Mouse (Mus musculus): ENCODE measurements around the gene Tsc1.

Gene Tsc1

DNA sequence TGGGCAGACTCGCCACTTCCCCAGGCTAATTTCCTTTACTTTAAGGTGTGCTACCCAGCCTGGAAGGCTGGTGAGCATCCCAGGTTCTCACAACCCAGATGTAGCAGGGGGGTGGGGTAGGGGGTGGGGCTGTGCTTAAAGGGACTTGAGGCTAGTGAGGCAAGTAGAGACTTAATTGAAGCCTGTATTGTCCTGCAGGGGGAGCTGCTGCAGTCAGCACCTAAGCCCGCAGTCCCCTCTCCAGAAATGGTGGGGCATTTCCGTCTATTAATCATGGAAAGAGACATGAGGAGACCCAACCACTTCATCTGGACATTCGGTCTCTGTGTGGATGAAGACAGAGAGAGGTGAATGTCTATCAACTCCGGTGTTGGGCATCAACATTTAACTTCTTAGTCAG is 24.7 kb upstream of the Tsc1 start:
- DNase-seq (ENCODE audit: low read depth) = peak; percentile 55

DNA sequence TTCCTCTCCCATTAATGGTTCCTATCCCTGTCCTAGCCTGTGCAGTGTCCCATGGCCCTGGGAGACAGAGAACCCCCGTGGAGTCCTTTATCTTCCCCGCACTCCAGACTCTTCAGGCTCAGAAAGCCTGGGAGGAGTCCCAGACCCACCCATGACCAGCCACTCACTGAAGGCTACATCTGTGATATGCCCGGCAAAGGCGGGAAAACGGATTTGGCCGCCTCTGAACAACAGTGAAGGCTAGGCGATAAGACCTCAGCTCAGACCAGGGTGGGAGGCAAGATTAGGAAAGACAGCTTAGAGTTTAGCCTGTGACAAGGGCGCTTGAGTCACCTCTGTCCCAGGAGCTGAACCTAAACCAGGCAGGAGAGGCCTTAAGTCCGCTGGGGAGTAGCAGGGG is 24.2 kb upstream of the Tsc1 start:
- DNase-seq (ENCODE audit: low read depth) = no peak

DNA sequence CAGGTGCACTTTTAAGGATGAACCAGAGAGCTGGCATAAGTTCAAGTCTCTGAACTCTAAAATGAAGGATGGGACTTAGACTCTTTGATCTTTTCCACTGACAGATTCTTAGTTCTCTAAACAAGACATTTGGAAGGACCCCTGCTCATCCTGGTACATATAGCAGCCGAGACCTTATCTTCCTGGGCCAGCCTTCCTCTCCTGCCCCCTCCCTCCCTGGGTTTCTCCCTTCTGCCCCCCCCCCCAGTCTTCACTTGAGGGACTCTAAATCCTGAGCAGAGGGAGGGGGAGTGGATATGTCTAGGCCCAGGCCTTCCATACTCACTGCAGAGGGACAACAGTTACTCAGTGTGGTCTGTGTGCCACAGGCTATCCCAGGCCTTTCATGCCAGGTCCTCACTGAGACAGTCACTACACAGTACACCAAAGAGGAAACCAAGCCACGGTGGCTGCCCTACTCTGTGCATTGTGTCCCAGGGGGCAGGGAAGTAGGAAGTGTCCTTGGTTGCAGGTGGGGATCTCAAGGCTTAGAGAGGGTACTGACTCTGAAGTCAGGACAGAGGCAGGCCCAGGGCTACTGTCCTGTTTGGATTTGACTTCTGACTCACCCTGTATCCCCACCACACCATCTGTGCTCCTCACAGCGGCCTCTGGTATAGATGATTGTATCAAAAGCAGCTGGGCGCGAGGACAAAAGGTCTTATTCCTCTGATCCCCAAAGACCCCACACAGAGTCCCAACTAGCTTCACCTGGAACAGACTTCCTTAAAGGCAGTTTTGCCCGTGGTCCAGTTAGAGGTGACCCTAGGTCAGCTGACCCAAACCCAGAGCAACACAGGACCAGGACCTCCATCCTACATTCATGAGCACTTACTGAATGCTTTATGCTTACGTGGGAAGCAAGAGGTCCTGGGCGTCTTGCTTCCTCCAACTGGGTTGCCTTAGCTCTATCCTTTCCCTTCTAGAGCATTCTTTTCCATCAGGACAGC is 23.2 kb upstream of the Tsc1 start:
- peak; percentile 35 for DNase-seq (ENCODE audit: low read depth)

DNA sequence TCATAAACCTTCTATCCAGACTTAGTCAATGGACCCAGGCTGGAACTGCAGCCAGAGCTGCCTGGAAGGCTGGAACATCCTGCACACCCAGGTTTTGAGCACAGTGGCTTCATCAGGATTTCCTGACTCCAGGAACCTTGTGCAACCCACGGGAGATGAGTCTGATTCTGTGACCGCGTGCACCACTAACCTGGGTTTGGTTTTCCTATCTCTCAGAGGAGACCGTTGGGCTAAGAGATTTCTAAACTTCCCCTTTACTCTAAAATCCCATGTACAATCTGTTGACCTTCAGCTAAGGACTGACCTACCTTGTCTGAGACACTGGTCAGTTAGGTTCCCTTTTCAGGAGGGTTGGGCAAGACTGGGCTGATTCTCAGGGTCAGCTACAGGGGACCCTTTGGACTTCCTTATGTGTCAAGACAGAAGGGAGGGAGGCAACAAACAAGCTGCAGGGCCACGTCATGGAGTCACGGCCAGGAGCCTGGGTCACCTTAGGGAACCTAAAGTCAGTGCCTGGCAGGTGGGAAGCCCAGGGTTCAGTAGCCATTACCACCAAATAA is 22.2 kb upstream of the Tsc1 start:
- peak; percentile 89 for DNase-seq (ENCODE audit: low read depth)

DNA sequence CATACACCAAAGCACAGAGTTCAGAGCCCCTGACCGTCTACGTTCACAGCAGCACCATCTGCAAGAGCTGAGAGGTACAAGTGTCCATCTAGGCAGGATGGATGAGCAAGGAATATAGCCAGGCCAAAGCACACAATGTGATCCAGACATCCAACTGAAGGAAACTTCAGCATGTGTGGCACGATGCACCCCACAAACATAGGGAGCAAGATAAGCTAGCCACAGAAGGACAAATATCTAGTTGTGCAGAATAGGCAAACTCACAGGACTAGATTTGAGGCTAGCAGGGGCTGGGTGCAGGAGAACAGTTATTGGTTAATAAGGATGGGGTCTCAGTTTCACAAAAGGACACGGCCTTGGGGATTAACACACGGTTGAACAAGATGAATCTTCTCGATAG is 21.7 kb upstream of the Tsc1 start:
- DNase-seq (ENCODE audit: low read depth) = no peak

DNA sequence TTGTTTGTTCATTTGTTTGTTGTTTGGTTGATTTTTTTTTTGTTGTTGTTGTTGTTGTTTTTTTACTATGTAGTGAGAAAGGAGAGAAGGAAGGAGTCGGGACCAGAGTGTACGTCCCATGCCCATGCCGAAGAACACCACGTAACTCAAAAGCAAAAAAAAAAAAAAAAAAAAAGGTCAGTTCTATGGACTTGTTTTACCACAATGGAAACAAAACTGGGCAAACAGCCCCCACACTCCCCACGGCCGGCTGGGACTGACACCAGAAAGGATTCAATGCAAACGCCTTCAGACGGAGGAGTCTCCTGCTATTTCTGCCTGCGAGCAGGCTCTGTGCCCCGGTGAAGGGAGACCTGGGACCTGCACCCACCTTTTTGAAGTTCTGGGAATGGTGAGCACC is 20.5 kb upstream of the Tsc1 start:
- DNase-seq (ENCODE audit: low read depth) = no peak

DNA sequence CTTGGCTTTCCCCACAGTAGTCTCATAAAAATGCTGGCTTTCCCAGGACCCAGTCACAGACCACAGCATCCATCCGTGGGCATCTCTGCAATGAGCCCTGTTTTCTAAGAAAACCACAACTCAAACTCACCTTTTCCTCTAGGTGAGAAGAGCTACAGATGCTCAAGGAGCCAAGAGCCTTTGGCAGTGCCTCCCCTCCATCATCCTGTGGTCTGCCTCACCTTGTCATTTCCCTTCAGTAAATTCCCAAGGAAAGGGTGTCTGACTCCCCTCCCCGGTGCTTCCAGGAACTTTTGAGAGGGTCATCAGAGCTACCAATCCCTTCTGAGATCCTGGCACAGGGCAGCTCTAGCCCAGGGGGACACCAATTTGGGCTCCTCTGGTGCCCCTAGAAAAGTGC is 19.9 kb upstream of the Tsc1 start:
- DNase-seq (ENCODE audit: low read depth) = no peak

DNA sequence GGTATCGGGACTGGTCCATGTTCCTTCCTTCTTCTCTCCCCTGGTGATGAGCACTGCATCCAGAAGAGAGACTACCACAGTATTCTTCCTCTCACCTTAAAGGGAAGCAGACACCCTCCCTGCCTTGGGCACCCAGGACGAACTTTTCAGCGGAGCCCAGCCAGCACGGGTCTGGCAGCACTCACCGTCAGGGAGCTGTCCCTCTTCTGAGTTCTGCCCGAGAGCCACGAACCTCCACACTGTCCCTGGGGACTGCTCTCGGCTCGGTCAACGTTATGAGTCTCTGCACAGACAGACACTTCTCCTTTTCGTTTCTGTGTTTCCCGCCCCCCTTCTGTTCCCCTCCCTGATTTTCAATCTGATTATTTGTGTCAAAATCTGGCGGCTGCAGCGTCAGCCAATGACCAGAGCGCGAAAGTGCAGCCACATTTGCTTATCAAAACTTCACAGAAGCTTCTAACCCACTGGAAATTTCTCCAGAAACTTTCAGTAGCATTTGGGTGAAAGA is 19.3 kb upstream of the Tsc1 start, which contains the start of gene Gfi1b:
TSS of gene Gfi1b (minus strand) at position 319 of the 508 bp plus-strand sequence.
- peak; percentile 92 for DNase-seq (ENCODE audit: low read depth)

DNA sequence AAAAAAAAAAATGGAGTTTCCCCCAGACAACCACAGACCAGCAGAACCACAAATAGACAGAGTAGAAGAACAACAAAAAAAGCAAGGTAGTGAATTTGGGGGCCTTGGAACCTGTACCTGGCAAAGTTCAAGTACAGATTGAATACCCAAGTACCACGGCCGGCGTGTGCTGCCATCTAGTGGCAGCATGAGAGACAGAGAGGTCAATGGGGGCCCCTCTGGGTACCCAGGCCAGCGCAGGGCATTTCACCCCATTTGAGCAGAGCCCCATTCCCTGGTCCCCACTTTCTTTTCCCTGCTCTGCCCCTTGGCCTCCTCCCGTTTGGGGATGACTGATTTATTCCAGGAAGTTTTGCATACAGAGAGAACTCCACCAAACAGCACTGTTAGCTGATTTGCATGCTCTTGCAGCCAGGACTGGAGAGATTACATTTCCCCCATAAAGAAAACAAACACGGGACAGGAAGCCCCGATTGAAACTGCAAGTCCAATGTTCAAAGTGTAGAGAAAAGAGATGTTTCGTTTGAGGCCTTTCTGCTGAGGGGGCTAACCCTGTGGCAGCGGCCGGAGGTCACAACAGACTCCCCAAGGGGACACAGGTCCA is 18.4 kb upstream of the Tsc1 start:
- peak; percentile 77 for DNase-seq (ENCODE audit: low read depth)

DNA sequence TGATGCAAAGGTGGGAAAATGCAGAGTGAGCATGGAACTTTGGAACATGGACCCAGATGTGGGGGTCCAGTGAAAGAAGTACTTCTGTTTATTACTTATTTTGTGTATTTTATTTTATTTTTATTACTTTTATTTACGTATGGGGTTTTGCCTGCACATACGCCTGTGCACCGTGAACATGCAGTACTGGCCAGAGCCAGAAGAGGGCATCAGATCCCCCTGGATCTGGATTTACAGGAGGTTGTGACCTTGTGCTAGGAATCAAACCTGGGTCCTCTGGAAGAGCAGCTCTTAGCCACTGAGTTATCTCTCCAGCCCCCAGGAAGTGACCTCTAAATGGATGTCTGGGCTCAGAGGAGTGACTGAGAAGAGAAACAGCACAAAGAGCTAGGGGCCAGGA is 16.2 kb upstream of the Tsc1 start:
- no peak for DNase-seq (ENCODE audit: low read depth)

DNA sequence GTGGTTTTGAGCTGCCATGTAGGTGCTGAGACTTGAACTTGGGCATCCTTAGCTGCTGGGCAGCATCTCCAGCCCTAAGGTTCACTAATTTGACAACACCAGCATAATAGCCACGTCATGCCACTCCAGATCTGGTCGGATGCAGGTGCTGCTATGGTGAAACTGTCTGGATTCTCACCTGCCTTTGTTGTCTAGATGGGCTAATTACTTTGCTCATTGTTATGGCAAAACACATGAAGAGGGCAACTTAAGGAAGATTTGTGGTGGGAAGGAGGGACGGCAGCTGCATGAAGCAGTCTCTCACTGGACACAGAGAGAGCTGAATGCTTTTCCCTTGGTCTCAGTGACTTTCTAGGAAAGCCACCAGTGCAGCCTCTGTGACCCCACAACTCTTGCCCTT is 15.0 kb upstream of the Tsc1 start:
- DNase-seq (ENCODE audit: low read depth) = no peak

DNA sequence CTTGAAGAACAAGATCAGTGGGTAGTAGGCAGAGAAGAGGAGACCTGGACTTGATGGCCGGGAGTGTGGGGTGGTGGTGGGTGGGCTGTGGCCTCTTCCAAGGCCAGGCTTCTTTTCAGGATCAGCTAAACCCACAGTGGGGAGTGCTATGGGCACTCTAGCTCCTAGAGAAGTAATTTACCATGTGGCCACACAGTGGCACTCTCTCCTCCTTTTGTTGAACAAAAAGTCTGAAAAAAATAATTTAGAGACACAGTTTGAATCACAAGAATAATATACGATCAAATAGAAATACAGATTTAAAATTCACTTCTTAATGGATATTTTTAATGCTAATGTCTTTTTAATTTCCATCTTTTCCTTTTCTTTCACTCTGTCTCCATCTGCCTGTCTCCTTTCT is 13.0 kb upstream of the Tsc1 start:
- peak; percentile 45 for DNase-seq (ENCODE audit: low read depth)

DNA sequence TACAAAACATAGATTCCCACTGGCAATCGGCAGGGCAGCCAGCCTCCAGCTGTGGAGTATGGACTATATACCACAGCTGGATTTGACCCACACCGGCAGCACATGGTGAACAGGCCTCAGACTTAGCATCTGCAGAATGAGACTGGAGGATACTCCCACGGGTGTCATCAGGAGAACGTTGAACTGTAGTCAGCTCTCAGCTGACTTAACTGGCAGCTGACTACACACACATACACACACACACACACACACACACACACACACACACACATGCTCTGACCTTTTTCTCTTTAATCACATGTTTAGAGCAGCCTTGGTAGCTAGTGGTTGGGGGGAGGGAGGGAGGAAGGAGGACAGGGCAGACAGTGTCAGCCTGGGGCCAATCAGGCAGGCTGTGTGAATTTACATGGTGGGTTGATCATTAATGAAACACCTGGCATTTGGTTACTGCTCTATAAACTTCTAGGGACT is 11.1 kb upstream of the Tsc1 start:
- DNase-seq (ENCODE audit: low read depth) = no peak

DNA sequence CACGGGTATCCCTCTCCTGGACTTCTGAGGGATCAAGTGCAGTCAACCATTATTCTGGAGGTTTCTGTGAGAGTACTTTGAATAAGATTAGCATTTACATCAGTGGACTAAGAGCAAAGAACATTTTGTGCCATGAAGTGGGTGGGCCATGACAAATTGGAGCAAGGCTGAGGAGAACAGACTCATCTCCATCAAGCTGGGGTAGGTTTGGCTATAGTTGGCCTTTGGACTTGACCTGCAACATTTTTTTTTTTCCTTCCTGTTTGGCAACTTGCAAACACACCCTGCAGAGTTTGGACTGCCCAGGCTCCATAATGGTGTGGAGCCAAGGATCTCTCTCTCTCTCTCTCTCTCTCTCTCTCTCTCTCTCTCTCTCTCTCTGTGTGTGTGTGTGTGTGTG is 8.4 kb upstream of the Tsc1 start:
- DNase-seq (ENCODE audit: low read depth) = no peak

DNA sequence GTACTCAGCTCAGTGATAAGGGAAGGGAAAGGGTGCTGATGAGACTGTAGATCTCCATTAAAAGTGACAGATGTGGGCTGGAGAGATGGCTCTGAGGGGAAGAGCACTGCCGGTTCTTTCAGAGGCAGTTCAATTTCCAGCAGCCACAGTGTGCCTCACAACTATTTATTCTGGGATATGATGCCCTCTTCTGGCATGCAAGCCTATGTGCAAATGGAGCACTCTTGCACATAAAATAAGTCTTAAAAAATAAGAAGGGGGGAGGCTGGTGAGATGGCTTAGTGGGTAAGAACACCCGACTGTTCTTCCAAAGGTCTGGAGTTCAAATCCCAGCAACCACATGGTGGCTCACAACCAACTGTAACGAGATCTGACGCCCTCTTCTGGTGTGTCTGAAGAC is 7.9 kb upstream of the Tsc1 start:
- DNase-seq (ENCODE audit: low read depth) = peak; percentile 64

DNA sequence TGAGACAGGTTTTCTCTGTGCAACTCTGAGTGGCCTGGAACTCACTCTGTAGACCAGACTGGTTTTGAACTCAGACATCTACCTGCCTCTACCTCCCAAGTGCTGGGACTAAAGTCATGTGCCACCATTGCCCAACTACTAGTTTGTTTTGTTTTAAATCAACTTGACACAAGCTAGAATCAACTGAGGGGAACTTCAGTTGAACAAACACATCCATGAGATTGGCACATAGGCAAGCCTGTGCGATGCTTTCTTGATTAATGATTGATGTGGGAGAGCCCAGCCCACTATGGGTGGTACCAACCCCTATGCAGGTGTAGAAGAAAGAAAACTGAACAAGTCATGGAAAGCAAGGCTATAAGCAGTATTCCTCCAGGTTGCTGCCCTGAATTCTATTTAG is 5.8 kb upstream of the Tsc1 start:
- DNase-seq (ENCODE audit: low read depth) = no peak

DNA sequence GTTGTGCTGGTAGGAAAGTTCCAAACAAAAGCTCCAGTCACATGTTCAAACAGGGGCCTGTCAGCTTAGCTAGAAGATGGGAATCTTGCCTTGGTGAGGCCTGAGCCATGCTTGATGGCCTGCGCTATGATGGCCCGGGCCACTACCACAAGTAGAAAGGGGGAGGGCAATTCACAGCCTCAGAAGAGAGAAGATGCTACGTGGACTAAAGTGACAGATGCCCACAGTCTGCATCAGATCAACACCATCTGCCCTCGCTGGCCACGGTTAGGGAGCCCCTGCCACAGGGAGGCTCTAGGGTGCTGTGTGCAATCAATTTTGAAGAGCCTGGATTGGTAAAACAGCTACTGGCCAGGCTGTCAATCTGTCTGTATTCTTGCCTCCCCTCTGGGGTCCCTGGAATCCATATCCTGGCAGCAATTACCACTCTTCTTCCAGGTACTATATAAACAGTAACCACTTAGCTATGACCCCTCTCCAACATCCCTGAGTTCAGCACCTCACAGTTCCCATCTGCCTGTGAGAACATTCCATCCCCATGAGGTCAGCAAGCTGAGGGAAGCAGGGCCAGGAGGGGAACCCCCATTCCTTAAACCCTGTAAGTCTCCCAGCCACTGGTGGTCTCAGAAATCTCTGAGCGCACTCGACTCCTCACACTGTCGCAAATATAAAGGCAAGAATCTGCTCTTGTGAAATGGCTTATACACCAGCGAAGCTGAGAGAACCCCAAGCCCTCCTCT is 3.8 kb upstream of the Tsc1 start:
- no peak for DNase-seq (ENCODE audit: low read depth)

DNA sequence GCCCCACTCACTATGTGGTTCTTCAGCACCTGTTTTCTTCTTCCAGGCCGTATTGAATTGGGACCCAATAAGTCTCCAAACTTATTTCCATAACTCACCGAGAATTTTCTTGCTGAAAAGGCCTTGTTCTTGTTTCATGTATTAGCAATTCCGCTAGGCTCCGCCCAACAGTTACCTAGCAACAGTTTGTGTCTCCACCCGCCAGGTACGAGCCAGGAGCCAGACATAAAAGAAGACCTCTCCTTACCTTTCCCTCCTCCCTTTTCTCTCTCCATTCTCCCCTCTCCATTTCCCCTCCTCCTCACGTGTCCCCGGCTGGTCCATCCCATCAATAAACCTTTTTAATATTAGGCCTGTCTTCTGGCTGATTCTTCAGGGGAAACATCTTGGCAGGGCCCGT is 2.7 kb upstream of the Tsc1 start:
- no peak for DNase-seq (ENCODE audit: low read depth)

DNA sequence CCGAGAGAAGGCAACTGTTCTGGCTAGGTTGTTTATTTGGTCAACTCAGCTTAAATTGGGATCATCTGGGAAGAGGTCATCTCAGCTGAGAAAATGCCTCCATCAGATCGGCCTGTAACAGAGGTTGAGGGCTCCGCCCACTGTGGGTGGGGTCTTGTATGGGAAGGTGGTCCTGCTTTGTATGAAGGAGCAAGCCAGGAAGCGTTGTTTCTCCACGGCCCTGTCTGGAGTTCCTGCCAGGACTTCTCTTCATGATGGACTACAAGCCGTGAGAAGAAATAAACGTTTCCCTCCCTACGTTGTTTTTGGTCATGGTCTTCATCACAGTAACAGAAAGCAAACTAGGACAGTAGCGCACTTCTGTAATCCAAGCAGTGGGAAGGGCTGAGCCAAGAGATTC is 2.1 kb upstream of the Tsc1 start:
- no peak for DNase-seq (ENCODE audit: low read depth)

DNA sequence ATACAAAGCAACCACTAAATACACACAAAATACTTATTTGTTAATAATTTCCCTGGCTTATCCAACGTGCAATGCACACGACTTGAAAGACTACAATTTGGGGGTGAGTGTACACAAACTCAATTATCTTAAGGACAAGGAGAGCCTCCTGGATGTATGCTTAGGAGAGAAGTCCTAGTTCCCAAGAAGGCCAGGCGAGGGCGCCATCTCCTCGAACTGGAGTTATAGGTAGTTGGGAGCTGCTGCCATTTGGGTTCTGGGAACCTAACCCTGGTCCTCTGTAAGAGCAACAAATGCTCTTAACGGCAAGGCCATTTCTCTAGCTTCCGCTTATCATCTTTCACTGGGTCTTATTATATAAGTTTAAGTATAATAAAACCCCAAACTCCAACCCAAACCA is 1.2 kb upstream of the Tsc1 start:
- peak; percentile 68 for DNase-seq (ENCODE audit: low read depth)

DNA sequence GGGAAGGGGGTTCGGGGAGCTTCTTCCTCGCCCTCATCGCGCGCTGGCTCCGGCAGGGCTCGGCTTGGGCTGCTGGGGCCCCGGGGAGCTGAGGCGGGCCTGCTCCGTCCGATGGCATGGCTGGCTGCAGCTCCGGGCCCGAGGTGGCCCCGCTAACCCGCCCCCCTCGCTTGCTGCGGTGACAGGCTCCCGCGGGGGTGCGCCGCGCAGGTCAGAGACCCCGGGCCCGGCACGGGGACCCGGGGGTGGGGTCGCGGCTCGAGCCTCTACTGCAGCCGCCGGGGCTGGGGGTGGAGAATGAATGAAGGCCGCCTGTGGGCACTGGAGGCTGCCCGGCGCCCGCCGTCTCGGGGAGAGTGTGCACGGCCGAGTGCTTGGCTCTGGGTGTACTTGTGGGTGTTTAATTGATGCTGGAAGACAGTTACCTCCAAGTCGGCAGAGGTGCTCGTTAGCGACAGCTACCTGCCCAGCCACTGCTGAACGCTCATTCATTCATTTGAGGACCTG is 460 bp downstream of the Tsc1 start:
- DNase-seq (ENCODE audit: low read depth) = peak; percentile 34

DNA sequence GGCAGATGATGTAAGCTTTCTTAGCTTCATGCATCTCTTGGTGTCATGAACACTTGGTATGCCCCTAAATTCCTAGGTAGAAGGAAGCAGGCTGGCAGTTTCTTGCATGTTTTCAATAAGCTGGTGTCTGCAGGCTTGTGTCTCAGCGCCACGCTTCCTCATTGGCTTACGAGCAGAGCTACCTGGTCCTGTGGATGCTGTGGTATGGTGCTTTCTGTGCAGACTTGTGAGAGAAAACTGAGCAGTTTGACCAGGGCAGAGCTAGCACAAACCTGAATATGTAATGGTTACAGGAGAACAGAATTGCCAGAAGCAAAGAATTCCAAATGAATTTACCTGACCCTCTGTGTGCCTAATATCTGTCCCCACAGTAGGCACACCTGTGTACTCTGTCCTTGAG is 2.1 kb downstream of the Tsc1 start:
- DNase-seq (ENCODE audit: low read depth) = no peak
